Mouse (Mus musculus): Measurements from ENCODE around the gene Naaa. TPM values are rescaled to one million over a fixed set of nuclear protein-coding genes. Genes with fewer than 3 reads are reported as not detected.
A peak's percentile ranks its signal among the peaks of the same experiment; 100 is the strongest.

The Naaa gene
- 3.6 and 3.9 TPM in 2 replicates for polyA plus RNA-seq (2015; fragmentation: Nextera tagmentation; extraction: Ambion mirVana)

GRCm38 (mm10) chr5:92277437-92278394 lies at the start of gene Naaa:
TSS of gene Naaa (minus strand) at chr5:92278170.
- ATAC-seq (ENCODE audit: low read depth) (peak; percentile 93), DNase-seq (peak; percentile 69)
- peaks cover 24% of the 10 kb centered on the region for H3K4me1 ChIP-seq (replicated peaks)
- peak within 1 kb of the TSS; percentile 91 for H3K4me2 ChIP-seq
- H3K9ac ChIP-seq, result peak within 1 kb of the TSS; percentile 68
- WGBS (ENCODE audit: insufficient replicate concordance), result 2% methylated on average over 54 of the region's 54 CpGs
- no peaks in the 10 kb centered on the region for H3K9me3 ChIP-seq (replicated peaks)
- H3K27me3 ChIP-seq, result peaks cover 34% of the 10 kb centered on the region
- H3K27ac ChIP-seq, result peak within 1 kb of the TSS; percentile 50
- H3K36me3 ChIP-seq, result no peaks in the 10 kb centered on the region
- H3K4me3 ChIP-seq (replicated peaks), result peak within 1 kb of the TSS; percentile 71

GRCm38 (mm10) chr5:92327367-92327766 lies 49.4 kb upstream of the Naaa start:
- DNase-seq (no peak), ATAC-seq (ENCODE audit: low read depth) (no peak)
- 11% methylated on average over 6 of the region's 6 CpGs for WGBS (ENCODE audit: insufficient replicate concordance)
- H3K4me3 ChIP-seq (replicated peaks), result no peak overlapping the region
- H3K27ac ChIP-seq, result no peak overlapping the region
- 0 out of 2 replicates have a peak, but pooled peaks cover 12% of the 10 kb centered on the region for H3K4me1 ChIP-seq (replicated peaks)
- no peaks in the 10 kb centered on the region for H3K9me3 ChIP-seq (replicated peaks)
- H3K27me3 ChIP-seq, result no peaks in the 10 kb centered on the region
- H3K36me3 ChIP-seq, result no peaks in the 10 kb centered on the region
- H3K4me2 ChIP-seq, result no peak overlapping the region
- H3K9ac ChIP-seq, result no peak overlapping the region

GRCm38 (mm10) chr5:92323264-92323663 lies 45.3 kb upstream of the Naaa start:
- Histone ChIP-seq H3K4me2 (no peak overlapping the region), H3K9ac (no peak overlapping the region), H3K9me3 (replicated peaks) (no peaks in the 10 kb centered on the region), H3K36me3 (no peaks in the 10 kb centered on the region), H3K27ac (no peak overlapping the region), H3K4me3 (replicated peaks) (no peak overlapping the region), H3K27me3 (no peaks in the 10 kb centered on the region), H3K4me1 (replicated peaks) (peaks cover 7% of the 10 kb centered on the region; the same call in 1 of the 2 replicates)
- WGBS (ENCODE audit: insufficient replicate concordance), result 59% methylated on average over 5 of the region's 5 CpGs
- no peak for ATAC-seq (ENCODE audit: low read depth)
- DNase-seq, result no peak

- Histone ChIP-seq H3K4me2 (no peak overlapping the region), H3K27ac (no peak overlapping the region), H3K4me3 (replicated peaks) (no peak overlapping the region), H3K27me3 (no peaks in the 10 kb centered on the region), H3K9ac (no peak overlapping the region), H3K9me3 (replicated peaks) (no peaks in the 10 kb centered on the region), H3K4me1 (replicated peaks) (peaks cover 7% of the 10 kb centered on the region; the same call in 1 of the 2 replicates), H3K36me3 (no peaks in the 10 kb centered on the region)
- DNase-seq (no peak), ATAC-seq (ENCODE audit: low read depth) (no peak)
- 69% methylated on average over 4 of the region's 4 CpGs for WGBS (ENCODE audit: insufficient replicate concordance)
Measured at GRCm38 (mm10) chr5:92322612-92323011, 44.6 kb upstream of the Naaa start.

GRCm38 (mm10) chr5:92321631-92322400 lies 43.8 kb upstream of the Naaa start:
- H3K27me3 ChIP-seq, result no peaks in the 10 kb centered on the region
- DNase-seq (no peak), ATAC-seq (ENCODE audit: low read depth) (no peak)
- WGBS (ENCODE audit: insufficient replicate concordance), result 50% methylated on average over 8 of the region's 8 CpGs
- H3K9me3 ChIP-seq (replicated peaks), result no peaks in the 10 kb centered on the region
- H3K4me3 ChIP-seq (replicated peaks), result no peak overlapping the region
- H3K4me2 ChIP-seq, result no peak overlapping the region
- peaks cover 7% of the 10 kb centered on the region; the same call in 1 of the 2 replicates for H3K4me1 ChIP-seq (replicated peaks)
- H3K36me3 ChIP-seq, result no peaks in the 10 kb centered on the region
- no peak overlapping the region for H3K9ac ChIP-seq
- H3K27ac ChIP-seq, result no peak overlapping the region

GRCm38 (mm10) chr5:92318596-92318995 lies 40.6 kb upstream of the Naaa start:
- Histone ChIP-seq H3K36me3 (no peaks in the 10 kb centered on the region), H3K4me3 (replicated peaks) (no peak overlapping the region), H3K9ac (no peak overlapping the region), H3K27ac (no peak overlapping the region), H3K4me1 (replicated peaks) (peaks cover 10% of the 10 kb centered on the region), H3K9me3 (replicated peaks) (no peaks in the 10 kb centered on the region), H3K27me3 (no peaks in the 10 kb centered on the region), H3K4me2 (no peak overlapping the region)
- WGBS (ENCODE audit: insufficient replicate concordance), result 68% methylated on average over 14 of the region's 14 CpGs
- ATAC-seq (ENCODE audit: low read depth), result no peak
- DNase-seq, result no peak

- H3K9ac ChIP-seq, result no peak overlapping the region
- ATAC-seq (ENCODE audit: low read depth), result peak; percentile 53; the same call in 1 of the 2 replicates
- no peak overlapping the region for H3K4me2 ChIP-seq
- H3K27me3 ChIP-seq, result no peaks in the 10 kb centered on the region
- WGBS (ENCODE audit: insufficient replicate concordance), result 45% methylated on average over 7 of the region's 7 CpGs
- H3K36me3 ChIP-seq, result no peaks in the 10 kb centered on the region
- H3K27ac ChIP-seq, result no peak overlapping the region
- no peak overlapping the region for H3K4me3 ChIP-seq (replicated peaks)
- no peak for DNase-seq
- H3K4me1 ChIP-seq (replicated peaks), result peaks cover 12% of the 10 kb centered on the region
- no peaks in the 10 kb centered on the region for H3K9me3 ChIP-seq (replicated peaks)
Measured at GRCm38 (mm10) chr5:92318119-92318518, 40.1 kb upstream of the Naaa start.

DNA sequence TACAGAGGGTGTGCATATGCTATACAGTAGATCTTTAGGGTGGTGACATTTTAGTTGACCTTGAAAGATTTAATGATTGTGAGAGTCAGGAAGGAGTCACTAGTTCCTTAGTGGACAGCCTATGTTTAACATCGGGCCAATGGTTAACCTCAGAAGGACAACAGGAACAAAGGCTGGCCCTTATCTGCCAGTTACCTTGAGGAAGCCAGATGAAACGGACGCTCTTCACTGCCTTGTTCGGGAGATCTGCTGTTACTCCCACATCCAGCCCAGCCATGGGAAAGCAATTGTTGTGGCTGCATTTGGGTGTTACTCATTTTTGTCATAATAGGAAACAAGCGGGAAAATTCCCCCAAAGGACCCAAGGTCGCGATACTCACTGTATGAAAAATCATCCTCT lies 35.8 kb upstream of the Naaa start:
- ATAC-seq (ENCODE audit: low read depth) (no peak), DNase-seq (no peak)
- no peak overlapping the region for H3K9ac ChIP-seq
- H3K27me3 ChIP-seq, result no peaks in the 10 kb centered on the region
- no peak overlapping the region for H3K4me3 ChIP-seq (replicated peaks)
- H3K36me3 ChIP-seq, result no peaks in the 10 kb centered on the region
- H3K4me2 ChIP-seq, result no peak overlapping the region
- no peak overlapping the region for H3K27ac ChIP-seq
- peaks cover 29% of the 10 kb centered on the region for H3K4me1 ChIP-seq (replicated peaks)
- no peaks in the 10 kb centered on the region for H3K9me3 ChIP-seq (replicated peaks)
- 10% methylated on average over 7 of the region's 7 CpGs for WGBS (ENCODE audit: insufficient replicate concordance)

- Histone ChIP-seq H3K27ac (no peak overlapping the region), H3K4me3 (replicated peaks) (no peak overlapping the region), H3K27me3 (no peaks in the 10 kb centered on the region), H3K36me3 (no peaks in the 10 kb centered on the region), H3K9me3 (replicated peaks) (no peaks in the 10 kb centered on the region), H3K4me2 (no peak overlapping the region), H3K4me1 (replicated peaks) (peaks cover 40% of the 10 kb centered on the region), H3K9ac (no peak overlapping the region)
- DNase-seq (peak; percentile 20), ATAC-seq (ENCODE audit: low read depth) (no peak)
- 13% methylated on average over 13 of the region's 13 CpGs for WGBS (ENCODE audit: insufficient replicate concordance)
Measured at GRCm38 (mm10) chr5:92312046-92312715, 34.2 kb upstream of the Naaa start.

DNA sequence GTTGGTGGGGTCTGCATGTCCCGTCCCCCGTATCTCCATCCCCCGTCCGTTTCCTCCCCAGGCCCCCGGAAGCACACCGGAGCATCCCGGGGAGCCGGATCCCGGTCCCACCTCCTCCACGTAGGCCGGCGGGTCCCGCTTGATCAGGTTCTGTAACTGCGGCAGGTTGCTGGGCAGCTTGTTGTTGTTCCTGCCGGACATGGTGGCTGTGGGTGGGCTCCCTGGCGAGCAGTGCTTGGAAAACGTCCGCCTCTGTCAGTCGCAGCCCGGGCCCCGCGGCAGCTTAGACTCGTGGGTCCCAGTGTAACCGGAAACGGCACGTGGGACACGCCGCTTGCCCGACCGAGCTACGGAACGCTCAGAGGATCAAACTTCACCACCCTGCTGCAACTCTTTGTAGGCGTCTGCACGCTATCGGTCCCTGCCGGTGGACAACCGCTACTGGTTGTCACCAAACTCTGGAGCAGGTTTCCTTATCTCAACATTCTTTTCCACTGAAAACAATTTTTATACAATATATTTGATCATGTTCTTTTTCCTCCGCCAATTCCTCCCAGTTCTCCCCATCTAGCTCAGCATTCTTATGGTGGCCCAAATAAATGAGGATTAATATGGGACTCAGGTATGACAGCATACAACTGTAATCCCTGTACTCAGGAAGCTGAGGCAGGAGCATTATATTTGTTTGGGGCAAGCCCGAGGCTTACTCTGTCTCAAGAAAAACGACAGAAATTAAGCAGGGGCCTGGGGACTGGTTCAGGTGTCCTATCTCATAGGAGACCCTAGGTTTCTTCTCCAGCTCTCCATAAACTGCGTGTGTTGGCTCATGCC lies 31.9 kb upstream of the Naaa start, which contains the start of gene Sdad1:
Gene Sdad1, minus strand, starts transcription at position 799 of the 831 bp plus-strand sequence.
- H3K9ac ChIP-seq, result peak within 1 kb of the TSS; percentile 76
- peaks cover 22% of the 10 kb centered on the region for H3K36me3 ChIP-seq
- peak within 1 kb of the TSS; percentile 77 for H3K4me2 ChIP-seq
- peak; percentile 81 for DNase-seq
- peak within 1 kb of the TSS; percentile 59 for H3K27ac ChIP-seq
- ATAC-seq (ENCODE audit: low read depth), result peak; percentile 87
- 2% methylated on average over 41 of the region's 41 CpGs for WGBS (ENCODE audit: insufficient replicate concordance)
- no peaks in the 10 kb centered on the region for H3K27me3 ChIP-seq
- peak within 1 kb of the TSS; percentile 73 for H3K4me3 ChIP-seq (replicated peaks)
- no peaks in the 10 kb centered on the region for H3K9me3 ChIP-seq (replicated peaks)
- H3K4me1 ChIP-seq (replicated peaks), result peaks cover 40% of the 10 kb centered on the region
